Mouse (Mus musculus): Measurements from ENCODE around the gene Mocs1. TPM values are rescaled to one million over a fixed set of nuclear protein-coding genes. Genes with fewer than 3 reads are reported as not detected.

Gene Mocs1
- polyA plus RNA-seq, 1 experiment = 15.0 TPM

DNA sequence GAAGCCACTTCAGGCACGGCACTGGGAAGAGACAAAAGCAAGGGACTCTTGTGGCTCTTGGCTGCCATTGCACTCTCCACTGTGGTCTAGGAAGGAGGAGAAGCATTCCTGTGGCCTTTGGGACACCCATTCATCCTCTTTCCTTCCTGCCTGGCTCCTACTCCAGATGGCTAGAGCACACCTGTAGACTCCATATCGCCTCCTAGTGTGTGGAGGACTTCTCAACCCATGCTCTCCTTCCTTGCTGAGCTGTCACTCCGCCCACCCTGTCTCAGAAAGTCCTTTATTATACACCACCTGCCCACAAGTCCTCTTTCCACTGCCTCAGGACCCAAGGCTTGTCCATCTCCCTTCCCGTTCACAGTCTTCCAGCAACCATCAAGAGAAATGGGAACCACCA, 65.1 kb downstream of the Mocs1 start:
- no peaks in the 10 kb centered on the region for H3K27me3 ChIP-seq (ENCODE audit: control insufficient read depth, insufficient read depth, low read length, poor library complexity, severe bottlenecking)
- H3K4me1 ChIP-seq (ENCODE audit: control insufficient read depth, insufficient read depth, low read length) = no peaks in the 10 kb centered on the region
- no peak overlapping the region for H3K27ac ChIP-seq (ENCODE audit: insufficient read depth, low read length)
- no peaks in the 10 kb centered on the region for H3K36me3 ChIP-seq (ENCODE audit: control insufficient read depth, insufficient read depth, low read length, poor library complexity, severe bottlenecking)
- H3K4me3 ChIP-seq (ENCODE audit: low read depth, low read length) = no peak overlapping the region
- H3K9me3 ChIP-seq (replicated peaks; ENCODE audit: control insufficient read depth, insufficient read depth, low read length, poor library complexity, severe bottlenecking) = no peaks in the 10 kb centered on the region
- TF ChIP-seq POLR2A (IDR thresholded peaks at IDR 0.05; ENCODE audit: insufficient read depth, low read length) (no peak), CTCF (IDR thresholded peaks at IDR 0.05; ENCODE audit: low read depth, low read length) (no peak), EP300 (IDR thresholded peaks at IDR 0.05; ENCODE audit: insufficient read depth, low read depth, low read length) (no peak)
- H3K9ac ChIP-seq (ENCODE audit: low read depth, poor library complexity, severe bottlenecking) = no peak overlapping the region

- TF ChIP-seq CTCF (IDR thresholded peaks at IDR 0.05; ENCODE audit: low read depth, low read length) (no peak), EP300 (IDR thresholded peaks at IDR 0.05; ENCODE audit: insufficient read depth, low read depth, low read length) (no peak), POLR2A (IDR thresholded peaks at IDR 0.05; ENCODE audit: insufficient read depth, low read length) (no peak)
- Histone ChIP-seq H3K27me3 (ENCODE audit: control insufficient read depth, insufficient read depth, low read length, poor library complexity, severe bottlenecking) (no peaks in the 10 kb centered on the region), H3K27ac (ENCODE audit: insufficient read depth, low read length) (no peak overlapping the region), H3K9ac (ENCODE audit: low read depth, poor library complexity, severe bottlenecking) (no peak overlapping the region), H3K9me3 (replicated peaks; ENCODE audit: control insufficient read depth, insufficient read depth, low read length, poor library complexity, severe bottlenecking) (no peaks in the 10 kb centered on the region), H3K36me3 (ENCODE audit: control insufficient read depth, insufficient read depth, low read length, poor library complexity, severe bottlenecking) (no peaks in the 10 kb centered on the region), H3K4me1 (ENCODE audit: control insufficient read depth, insufficient read depth, low read length) (no peaks in the 10 kb centered on the region), H3K4me3 (ENCODE audit: low read depth, low read length) (no peak overlapping the region)
Observed at GRCm38 (mm10) chr17:49498169-49498568, 70.0 kb downstream of the Mocs1 start.

DNA sequence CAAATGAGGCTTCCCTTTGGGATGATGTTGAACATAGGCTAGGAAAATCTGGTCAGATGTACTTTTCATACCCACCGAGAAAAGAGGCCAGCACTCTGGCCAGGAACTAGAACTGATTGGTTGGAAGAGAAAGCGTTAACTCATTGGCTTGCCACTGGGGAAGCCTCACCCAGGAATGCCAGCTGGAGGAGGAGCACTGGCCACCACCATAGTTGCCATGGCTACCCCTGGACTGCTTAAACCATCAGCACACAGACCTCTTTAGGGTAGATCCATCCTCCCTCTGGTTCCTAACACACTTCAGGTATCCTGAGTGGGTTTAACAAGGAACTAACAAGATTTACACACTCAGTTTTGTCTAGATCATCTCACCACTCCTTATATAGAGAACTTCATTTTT, 71.5 kb downstream of the Mocs1 start:
- H3K36me3 ChIP-seq (ENCODE audit: control insufficient read depth, insufficient read depth, low read length, poor library complexity, severe bottlenecking) = no peaks in the 10 kb centered on the region
- H3K4me3 ChIP-seq (ENCODE audit: low read depth, low read length) = no peak overlapping the region
- H3K27me3 ChIP-seq (ENCODE audit: control insufficient read depth, insufficient read depth, low read length, poor library complexity, severe bottlenecking) = no peaks in the 10 kb centered on the region
- H3K9ac ChIP-seq (ENCODE audit: low read depth, poor library complexity, severe bottlenecking) = no peak overlapping the region
- H3K4me1 ChIP-seq (ENCODE audit: control insufficient read depth, insufficient read depth, low read length) = no peaks in the 10 kb centered on the region
- no peak overlapping the region for H3K27ac ChIP-seq (ENCODE audit: insufficient read depth, low read length)
- H3K9me3 ChIP-seq (replicated peaks; ENCODE audit: control insufficient read depth, insufficient read depth, low read length, poor library complexity, severe bottlenecking) = no peaks in the 10 kb centered on the region
- no peak for TF ChIP-seq POLR2A (IDR thresholded peaks at IDR 0.05; ENCODE audit: insufficient read depth, low read length)
- TF ChIP-seq EP300 (IDR thresholded peaks at IDR 0.05; ENCODE audit: insufficient read depth, low read depth, low read length) = no peak
- no peak for TF ChIP-seq CTCF (IDR thresholded peaks at IDR 0.05; ENCODE audit: low read depth, low read length)

- H3K27me3 ChIP-seq (ENCODE audit: control insufficient read depth, insufficient read depth, low read length, poor library complexity, severe bottlenecking) = no peaks in the 10 kb centered on the region
- TF ChIP-seq EP300 (IDR thresholded peaks at IDR 0.05; ENCODE audit: insufficient read depth, low read depth, low read length) (no peak), POLR2A (IDR thresholded peaks at IDR 0.05; ENCODE audit: insufficient read depth, low read length) (no peak), CTCF (IDR thresholded peaks at IDR 0.05; ENCODE audit: low read depth, low read length) (no peak)
- no peak overlapping the region for H3K9ac ChIP-seq (ENCODE audit: low read depth, poor library complexity, severe bottlenecking)
- no peaks in the 10 kb centered on the region for H3K9me3 ChIP-seq (replicated peaks; ENCODE audit: control insufficient read depth, insufficient read depth, low read length, poor library complexity, severe bottlenecking)
- no peak overlapping the region for H3K4me3 ChIP-seq (ENCODE audit: low read depth, low read length)
- H3K4me1 ChIP-seq (ENCODE audit: control insufficient read depth, insufficient read depth, low read length) = no peaks in the 10 kb centered on the region
- no peaks in the 10 kb centered on the region for H3K36me3 ChIP-seq (ENCODE audit: control insufficient read depth, insufficient read depth, low read length, poor library complexity, severe bottlenecking)
- H3K27ac ChIP-seq (ENCODE audit: insufficient read depth, low read length) = no peak overlapping the region
Observed at GRCm38 (mm10) chr17:49500234-49500633, 72.1 kb downstream of the Mocs1 start.

DNA sequence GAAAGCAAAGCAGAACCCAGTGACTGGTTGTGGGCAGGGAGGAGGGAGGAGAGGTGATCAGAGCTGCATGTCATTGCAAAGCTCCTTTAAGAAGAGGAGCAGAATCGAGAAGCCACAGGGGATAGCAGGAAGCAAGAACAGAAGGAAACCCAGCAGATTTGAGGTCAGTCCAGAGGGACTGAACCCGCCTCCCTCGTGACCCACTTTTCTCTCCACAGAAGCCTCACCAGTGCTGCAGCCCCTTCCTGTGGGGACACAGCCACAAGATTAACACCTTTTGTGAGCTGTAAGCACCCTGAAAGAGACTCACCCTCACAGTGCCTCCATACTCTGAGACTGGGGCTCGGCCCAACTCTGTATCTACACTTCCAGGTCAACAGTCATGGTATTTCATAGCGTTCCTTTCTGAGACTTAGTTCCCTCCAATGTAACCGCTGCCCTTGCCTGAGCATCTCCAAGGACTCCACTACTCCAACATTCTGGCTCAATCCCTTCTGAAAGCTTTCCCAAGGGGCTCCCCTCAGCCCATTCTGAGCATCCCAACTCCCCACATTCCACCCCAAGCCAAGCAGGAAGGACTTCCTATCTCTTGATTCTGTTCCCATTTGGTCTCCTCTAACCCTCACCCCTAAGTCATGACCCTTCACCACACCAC, 75.2 kb downstream of the Mocs1 start:
- Histone ChIP-seq H3K9ac (ENCODE audit: low read depth, poor library complexity, severe bottlenecking) (no peak overlapping the region), H3K27me3 (ENCODE audit: control insufficient read depth, insufficient read depth, low read length, poor library complexity, severe bottlenecking) (no peaks in the 10 kb centered on the region), H3K4me1 (ENCODE audit: control insufficient read depth, insufficient read depth, low read length) (no peaks in the 10 kb centered on the region), H3K4me3 (ENCODE audit: low read depth, low read length) (no peak overlapping the region), H3K27ac (ENCODE audit: insufficient read depth, low read length) (no peak overlapping the region), H3K9me3 (replicated peaks; ENCODE audit: control insufficient read depth, insufficient read depth, low read length, poor library complexity, severe bottlenecking) (no peaks in the 10 kb centered on the region), H3K36me3 (ENCODE audit: control insufficient read depth, insufficient read depth, low read length, poor library complexity, severe bottlenecking) (no peaks in the 10 kb centered on the region)
- no peak for TF ChIP-seq CTCF (IDR thresholded peaks at IDR 0.05; ENCODE audit: low read depth, low read length)
- TF ChIP-seq EP300 (IDR thresholded peaks at IDR 0.05; ENCODE audit: insufficient read depth, low read depth, low read length) = no peak
- no peak for TF ChIP-seq POLR2A (IDR thresholded peaks at IDR 0.05; ENCODE audit: insufficient read depth, low read length)

Other genes starting within 250 kb of the Mocs1 start
- 0.28 and 0.37 TPM in 2 replicates for gene Daam2, start 136.0 kb downstream of the Mocs1 start, polyA plus RNA-seq (2011; ENCODE audit: insufficient read depth, insufficient read length, low read depth, missing spikeins)
- gene Kif6, start 186.8 kb downstream of the Mocs1 start, polyA plus RNA-seq (2011; ENCODE audit: insufficient read depth, insufficient read length, low read depth, missing spikeins) = 1.2 and 2.3 TPM in 2 replicates

Measured in ES-Bruce4 (cell line).